Mouse (Mus musculus) G1E (cell line): ENCODE measurements around the gene H2-M10.4.

Experiments
- CTCF ChIP-seq: IDR thresholded peaks from 2 replicates; pipeline ENCODE4 v1.5.1; 2012; ENCODE audit warnings: low read depth, low read length, inconsistent platforms, mixed read lengths
- GATA1 ChIP-seq: IDR thresholded peaks from 2 replicates; pipeline ENCODE4 v1.6.1; 2012; ENCODE audit warnings: borderline replicate concordance, low read length, inconsistent platforms, mixed read lengths
- GATA2 ChIP-seq: IDR thresholded peaks from 2 replicates; pipeline ENCODE4 v1.6.1; 2012; ENCODE audit warnings: low read depth, low read length, inconsistent platforms, borderline replicate concordance
- POLR2AphosphoS5 ChIP-seq: IDR thresholded peaks from 2 replicates; pipeline ENCODE4 v1.6.1; 2012; ENCODE audit warnings: low read depth, low read length, inconsistent platforms; ENCODE audit not compliant: insufficient replicate concordance
- TAL1 ChIP-seq: conservative IDR thresholded peaks from 2 replicates; pipeline ENCODE4 v1.6.1; 2012; ENCODE audit warnings: low read depth, low read length, inconsistent platforms, mixed read lengths

GRCm38 (mm10) chr17:36500435-36500834 is 38.3 kb upstream of the H2-M10.4 start:
- no peak for TF ChIP-seq TAL1
- no peak for TF ChIP-seq CTCF
- no peak for TF ChIP-seq GATA1
- no peak for TF ChIP-seq POLR2AphosphoS5
- TF ChIP-seq GATA2, result no peak
